1 mouse cellular context compared by ENCODE assay signal in the genomic region with DNA sequence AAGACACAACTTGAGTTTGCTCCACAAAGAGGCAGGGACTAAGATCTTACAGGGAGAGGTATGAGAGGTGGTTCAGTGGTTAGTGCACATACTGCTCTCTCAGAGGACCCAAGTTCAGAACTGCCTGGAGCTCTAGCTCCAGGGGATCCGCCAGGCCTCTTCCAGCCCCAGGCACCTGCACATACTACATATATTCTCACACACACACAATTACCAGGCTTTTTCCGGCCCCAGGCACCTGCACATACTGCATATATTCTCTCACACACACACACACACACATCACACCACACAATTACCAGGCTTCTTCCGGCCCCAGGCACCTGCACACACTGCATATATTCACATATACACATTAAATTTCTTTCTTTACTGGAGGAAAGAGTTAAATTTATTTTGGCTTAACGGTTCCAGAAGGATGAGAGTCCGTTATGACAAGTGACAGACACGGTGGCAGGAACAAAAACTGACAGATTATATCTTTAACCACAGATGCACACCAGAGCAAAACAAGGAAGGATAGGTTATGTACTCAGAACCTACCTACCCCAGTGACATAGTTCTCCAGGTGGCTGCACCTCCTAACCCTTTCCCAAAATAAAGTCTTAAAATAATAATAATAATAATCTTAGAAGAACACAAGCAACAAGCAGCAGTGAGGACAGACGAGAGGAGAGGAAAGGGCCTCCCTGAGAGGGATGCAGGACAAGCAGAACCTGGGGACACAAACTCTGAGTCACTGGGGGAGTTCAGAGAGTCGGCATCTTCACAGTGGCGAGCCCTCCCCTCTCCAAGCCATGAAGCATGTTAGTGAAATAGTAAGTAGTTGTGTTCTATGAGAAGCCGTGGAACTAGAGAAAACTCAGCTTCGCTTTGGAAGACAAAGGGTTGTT.
TF ChIP-seq lines count a peak whose summit lies in the region.

No protein-coding gene starts in this region.

TF ChIP-seq in MEL, 35 proteins besides CTCF, POLR2A, EP300 and RAD21:
- TF ChIP-seq USF2 (IDR thresholded peaks at IDR 0.05; ENCODE audit: borderline replicate concordance in 1 of 2, insufficient read depth in 1 of 2, low read depth in 1 of 2, low read length in 2 of 2): no peak
- TF ChIP-seq JUND (IDR thresholded peaks at IDR 0.05; ENCODE audit: low read depth, low read length): no peak
- 0 out of 2 replicates have a peak, but pooled peaks have one; percentile 15 for TF ChIP-seq TCF12 (IDR thresholded peaks at IDR 0.05; ENCODE audit: low read depth, low read length)
- TF ChIP-seq ETS1 (IDR thresholded peaks at IDR 0.05; ENCODE audit: low read depth, low read length): 0 out of 2 replicates have a peak, but pooled peaks have one; percentile 31
- TF ChIP-seq SMC3 (IDR thresholded peaks at IDR 0.05; ENCODE audit: low read depth, low read length): no peak
- TF ChIP-seq ZMIZ1 (IDR thresholded peaks at IDR 0.05; ENCODE audit: low read depth, low read length): no peak
- TF ChIP-seq MAFK (IDR thresholded peaks at IDR 0.05; ENCODE audit: borderline replicate concordance, low read depth, low read length): no peak
- no peak for TF ChIP-seq BHLHE40 (IDR thresholded peaks at IDR 0.05; ENCODE audit: borderline replicate concordance, low read depth, low read length)
- no peak for TF ChIP-seq TAL1 (IDR thresholded peaks at IDR 0.05; ENCODE audit: low read length)
- TF ChIP-seq ZKSCAN1 (IDR thresholded peaks at IDR 0.05; ENCODE audit: low read depth, low read length): no peak
- no peak for TF ChIP-seq UBTF (IDR thresholded peaks at IDR 0.05; ENCODE audit: borderline replicate concordance, insufficient read depth, low read depth, low read length)
- peak; percentile 72; the same call in 1 of the 2 replicates for TF ChIP-seq MYB (IDR thresholded peaks at IDR 0.05; ENCODE audit: low read depth, low read length)
TF ChIP-seq in MEL: peak in this region for 3.
